Mouse (Mus musculus): ENCODE results near the gene Limch1. TPM values are rescaled to one million over a fixed set of nuclear protein-coding genes. Genes with fewer than 3 reads are reported as not detected.

Limch1 gene
- total and polyA plus RNA-seq, 2 experiments = 0.13 to 0.55 TPM

DNA sequence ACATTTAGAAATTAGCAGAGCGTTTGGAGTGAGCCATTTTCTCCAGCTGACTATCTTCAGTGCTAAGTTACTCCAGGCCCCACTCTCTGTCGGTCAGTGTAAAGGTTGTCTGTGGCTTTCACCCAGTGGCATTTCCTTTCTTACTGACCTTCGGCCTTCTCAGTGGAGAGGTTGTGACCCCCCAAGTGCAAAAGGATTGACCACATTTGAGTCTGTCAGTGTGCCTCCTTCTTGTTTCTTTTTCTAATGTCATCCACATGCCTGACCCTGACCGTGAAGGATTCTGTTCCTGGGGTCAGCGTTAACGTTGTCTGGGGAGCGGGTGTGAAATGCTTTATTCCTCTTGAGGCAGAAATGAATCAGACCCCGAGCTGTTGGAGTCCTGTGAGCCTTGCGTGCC lies 191.7 kb downstream of the Limch1 start:
- Histone ChIP-seq H3K36me3 (ENCODE audit: control insufficient read depth, insufficient read depth, low read length) (no peaks in the 10 kb centered on the region), H3K4me3 (ENCODE audit: insufficient read depth, low read depth, low read length) (no peak overlapping the region), H3K9ac (ENCODE audit: low read depth, low read length) (no peak overlapping the region), H3K27ac (replicated peaks; ENCODE audit: insufficient read depth, low read depth, low read length) (no peak overlapping the region), H3K79me2 (ENCODE audit: control insufficient read depth, insufficient read depth, low read length) (no peaks in the 10 kb centered on the region), H3K4me1 (ENCODE audit: control insufficient read depth, insufficient read depth, low read length) (no peaks in the 10 kb centered on the region), H3K27me3 (ENCODE audit: control insufficient read depth, insufficient read depth, low read length) (no peaks in the 10 kb centered on the region)
- no peak for TF ChIP-seq POLR2A (IDR thresholded peaks at IDR 0.05; ENCODE audit: extremely low read depth, insufficient read depth, low read length)
- 79% methylated on average over 9 of the region's 9 CpGs for WGBS
- no peak for DNase-seq (ENCODE audit: extremely low read depth, low read depth, low spot score)

DNA sequence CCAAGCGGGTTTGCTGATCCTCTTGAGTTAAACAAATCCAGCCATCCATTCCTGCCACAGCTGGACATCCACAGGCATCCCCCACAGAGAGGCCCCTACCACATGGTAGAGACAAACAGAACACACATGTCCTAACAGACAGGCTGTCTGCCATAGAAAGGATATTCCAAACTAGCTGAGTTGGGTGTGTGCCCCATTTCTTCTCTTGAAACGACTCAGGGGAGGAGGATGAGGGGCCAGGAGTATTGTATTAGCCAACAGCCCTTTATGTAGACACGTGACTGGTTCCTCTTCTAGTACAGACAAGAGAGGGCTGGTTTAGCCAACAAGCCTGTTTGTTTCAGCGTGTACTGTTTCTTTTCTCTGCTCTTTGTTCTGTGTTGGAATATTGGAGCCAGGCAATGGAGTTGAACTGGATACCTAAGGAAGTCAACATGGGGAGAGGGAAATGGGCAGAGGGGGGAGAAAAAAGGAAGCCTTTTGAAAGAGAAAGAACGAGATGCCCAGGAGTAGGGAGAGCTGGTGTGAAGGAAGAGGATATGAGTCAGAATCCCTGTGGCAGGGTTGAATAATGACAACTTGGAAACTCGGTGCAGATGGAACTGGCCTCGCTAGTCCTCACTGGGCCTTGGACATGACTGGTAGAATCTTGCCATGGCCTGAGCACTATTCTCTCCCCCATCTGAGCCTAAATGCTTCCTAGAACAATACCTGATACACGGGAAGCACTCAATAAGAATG lies 196.3 kb downstream of the Limch1 start:
- WGBS = 69% methylated on average over 8 of the region's 8 CpGs
- Histone ChIP-seq H3K4me1 (ENCODE audit: control insufficient read depth, insufficient read depth, low read length) (no peaks in the 10 kb centered on the region), H3K36me3 (ENCODE audit: control insufficient read depth, insufficient read depth, low read length) (no peaks in the 10 kb centered on the region), H3K4me3 (ENCODE audit: insufficient read depth, low read depth, low read length) (no peak overlapping the region), H3K79me2 (ENCODE audit: control insufficient read depth, insufficient read depth, low read length) (no peaks in the 10 kb centered on the region), H3K9ac (ENCODE audit: low read depth, low read length) (no peak overlapping the region), H3K27me3 (ENCODE audit: control insufficient read depth, insufficient read depth, low read length) (no peaks in the 10 kb centered on the region), H3K27ac (replicated peaks; ENCODE audit: insufficient read depth, low read depth, low read length) (no peak overlapping the region)
- no peak for DNase-seq (ENCODE audit: extremely low read depth, low read depth, low spot score)
- TF ChIP-seq CTCF (IDR thresholded peaks at IDR 0.05; ENCODE audit: low read depth, low read length) (no peak), POLR2A (IDR thresholded peaks at IDR 0.05; ENCODE audit: extremely low read depth, insufficient read depth, low read length) (no peak)

DNA sequence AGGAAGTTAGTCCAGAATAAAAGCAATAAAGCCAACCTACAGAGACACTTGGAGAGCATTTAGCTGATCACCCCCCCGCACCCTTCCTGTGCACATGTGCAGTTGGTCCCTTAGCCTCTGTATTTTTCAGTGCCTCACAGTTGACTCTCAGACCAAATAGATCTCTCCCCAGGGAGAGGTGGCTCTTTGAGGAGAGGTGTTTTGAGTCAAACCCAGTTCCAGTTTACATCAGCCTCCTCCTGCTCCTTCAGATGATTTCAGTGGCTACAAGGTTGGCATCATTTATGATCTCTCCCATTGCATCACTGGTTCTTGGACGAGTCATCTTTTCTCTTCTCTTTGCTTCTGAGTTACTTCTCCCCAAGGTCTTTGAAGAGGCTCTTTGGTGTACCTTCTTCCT lies 197.3 kb downstream of the Limch1 start:
- no peaks in the 10 kb centered on the region for H3K79me2 ChIP-seq (ENCODE audit: control insufficient read depth, insufficient read depth, low read length)
- H3K36me3 ChIP-seq (ENCODE audit: control insufficient read depth, insufficient read depth, low read length) = no peaks in the 10 kb centered on the region
- H3K27ac ChIP-seq (replicated peaks; ENCODE audit: insufficient read depth, low read depth, low read length) = no peak overlapping the region
- no peak overlapping the region for H3K9ac ChIP-seq (ENCODE audit: low read depth, low read length)
- H3K4me3 ChIP-seq (ENCODE audit: insufficient read depth, low read depth, low read length) = no peak overlapping the region
- TF ChIP-seq CTCF (IDR thresholded peaks at IDR 0.05; ENCODE audit: low read depth, low read length) (no peak), POLR2A (IDR thresholded peaks at IDR 0.05; ENCODE audit: extremely low read depth, insufficient read depth, low read length) (no peak)
- H3K27me3 ChIP-seq (ENCODE audit: control insufficient read depth, insufficient read depth, low read length) = no peaks in the 10 kb centered on the region
- 79% methylated on average over 2 of the region's 2 CpGs for WGBS
- no peaks in the 10 kb centered on the region for H3K4me1 ChIP-seq (ENCODE audit: control insufficient read depth, insufficient read depth, low read length)
- no peak for DNase-seq (ENCODE audit: extremely low read depth, low read depth, low spot score)

GRCm38 (mm10) chr5:66943521-66943920 lies 197.9 kb downstream of the Limch1 start:
- H3K4me3 ChIP-seq (ENCODE audit: insufficient read depth, low read depth, low read length) = no peak overlapping the region
- no peaks in the 10 kb centered on the region for H3K27me3 ChIP-seq (ENCODE audit: control insufficient read depth, insufficient read depth, low read length)
- H3K79me2 ChIP-seq (ENCODE audit: control insufficient read depth, insufficient read depth, low read length) = no peaks in the 10 kb centered on the region
- 79% methylated on average over 7 of the region's 7 CpGs for WGBS
- no peaks in the 10 kb centered on the region for H3K36me3 ChIP-seq (ENCODE audit: control insufficient read depth, insufficient read depth, low read length)
- no peaks in the 10 kb centered on the region for H3K4me1 ChIP-seq (ENCODE audit: control insufficient read depth, insufficient read depth, low read length)
- H3K9ac ChIP-seq (ENCODE audit: low read depth, low read length) = no peak overlapping the region
- no peak for DNase-seq (ENCODE audit: extremely low read depth, low read depth, low spot score)
- TF ChIP-seq CTCF (IDR thresholded peaks at IDR 0.05; ENCODE audit: low read depth, low read length) = no peak
- no peak overlapping the region for H3K27ac ChIP-seq (replicated peaks; ENCODE audit: insufficient read depth, low read depth, low read length)

- DNase-seq (ENCODE audit: extremely low read depth, low read depth, low spot score) = no peak
- no peak for TF ChIP-seq CTCF (IDR thresholded peaks at IDR 0.05; ENCODE audit: low read depth, low read length)
- TF ChIP-seq POLR2A (IDR thresholded peaks at IDR 0.05; ENCODE audit: extremely low read depth, insufficient read depth, low read length) = no peak
- Histone ChIP-seq H3K79me2 (ENCODE audit: control insufficient read depth, insufficient read depth, low read length) (no peaks in the 10 kb centered on the region), H3K9ac (ENCODE audit: low read depth, low read length) (no peak overlapping the region), H3K27ac (replicated peaks; ENCODE audit: insufficient read depth, low read depth, low read length) (no peak overlapping the region), H3K4me3 (ENCODE audit: insufficient read depth, low read depth, low read length) (no peak overlapping the region), H3K4me1 (ENCODE audit: control insufficient read depth, insufficient read depth, low read length) (no peaks in the 10 kb centered on the region), H3K27me3 (ENCODE audit: control insufficient read depth, insufficient read depth, low read length) (no peaks in the 10 kb centered on the region), H3K36me3 (ENCODE audit: control insufficient read depth, insufficient read depth, low read length) (no peaks in the 10 kb centered on the region)
- 71% methylated on average over 6 of the region's 6 CpGs for WGBS
Observed at GRCm38 (mm10) chr5:66947958-66948357, 202.3 kb downstream of the Limch1 start.

DNA sequence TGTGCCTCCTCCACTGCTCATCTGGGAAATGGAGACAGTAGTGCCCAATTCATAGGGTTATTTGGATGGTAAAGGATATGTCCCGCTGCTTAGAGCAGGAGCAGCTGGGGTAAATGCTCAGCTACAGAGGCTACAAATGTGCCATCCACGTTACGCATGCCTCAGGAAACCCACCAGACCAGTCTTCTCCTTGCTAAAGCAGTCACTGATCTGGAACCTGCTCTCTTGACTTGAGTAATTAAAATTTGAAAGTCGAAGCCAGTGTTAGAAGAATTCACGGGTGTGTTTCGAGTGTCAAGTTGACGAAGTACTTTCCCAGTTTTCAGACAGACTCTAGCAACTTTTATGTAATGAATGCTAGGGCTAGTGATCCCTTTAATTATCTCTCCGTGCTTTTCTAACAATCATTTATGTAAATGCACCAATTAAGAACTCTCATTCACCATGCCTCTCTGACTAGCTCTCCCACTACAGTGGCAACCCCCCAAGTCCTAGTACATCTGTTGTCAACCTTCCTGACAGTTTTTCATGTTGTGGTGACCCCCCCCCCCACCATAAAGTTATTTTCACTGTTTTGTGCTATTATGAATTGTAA lies 203.6 kb downstream of the Limch1 start:
- Histone ChIP-seq H3K79me2 (ENCODE audit: control insufficient read depth, insufficient read depth, low read length) (no peaks in the 10 kb centered on the region), H3K27me3 (ENCODE audit: control insufficient read depth, insufficient read depth, low read length) (no peaks in the 10 kb centered on the region), H3K27ac (replicated peaks; ENCODE audit: insufficient read depth, low read depth, low read length) (no peak overlapping the region), H3K36me3 (ENCODE audit: control insufficient read depth, insufficient read depth, low read length) (no peaks in the 10 kb centered on the region), H3K9ac (ENCODE audit: low read depth, low read length) (no peak overlapping the region), H3K4me1 (ENCODE audit: control insufficient read depth, insufficient read depth, low read length) (no peaks in the 10 kb centered on the region), H3K4me3 (ENCODE audit: insufficient read depth, low read depth, low read length) (no peak overlapping the region)
- TF ChIP-seq CTCF (IDR thresholded peaks at IDR 0.05; ENCODE audit: low read depth, low read length) (no peak), POLR2A (IDR thresholded peaks at IDR 0.05; ENCODE audit: extremely low read depth, insufficient read depth, low read length) (no peak)
- DNase-seq (ENCODE audit: extremely low read depth, low read depth, low spot score) = no peak
- 87% methylated on average over 8 of the region's 8 CpGs for WGBS
